ENCODE assay signal across 13 mouse cellular contexts in the genomic region with DNA sequence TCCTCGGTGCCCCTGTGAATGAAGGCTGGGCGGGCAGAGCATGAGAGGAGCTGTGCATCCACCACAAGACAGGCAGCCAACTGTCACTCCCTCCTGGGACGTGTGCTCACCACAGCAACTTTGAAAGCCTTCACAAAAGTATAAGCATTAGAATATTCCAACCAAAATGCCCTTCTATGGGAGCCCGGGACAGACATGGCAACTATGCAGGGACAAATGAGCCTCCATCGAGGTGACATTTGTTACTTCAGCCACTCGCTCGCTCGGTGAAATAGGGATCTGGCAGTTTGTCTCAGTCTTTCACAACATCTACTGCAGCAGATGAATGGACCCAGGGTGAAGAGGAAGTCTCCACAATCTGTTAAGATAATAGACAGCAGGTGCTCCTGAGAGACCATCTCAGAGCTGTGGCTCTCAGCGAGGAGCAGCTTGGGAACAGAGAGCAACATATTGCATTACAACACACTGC. TPM values are rescaled to one million over a fixed set of nuclear protein-coding genes. Genes with fewer than 3 reads are reported as not detected.
A peak's percentile ranks its signal among the peaks of the same experiment; 100 is the strongest.
DNase-seq lines count a peak whose midpoint lies in the region; ATAC-seq and TF ChIP-seq lines count a peak whose summit lies in the region.
"Had no signal": no experiment of that assay in that cellular context is flagged by ENCODE, and none has a peak within 500 bp of the region (broad histone marks: within the 10 kb centered on the region; RNA-seq: fewer than 3 reads in every experiment).

No protein-coding gene starts in this region.

- H3K4me1 ChIP-seq in hindbrain, embryonic 14.5 days (replicated peaks; ENCODE audit: control insufficient read depth, insufficient read depth, low read length) = no peaks in the 10 kb centered on the region
- H3K4me1 ChIP-seq in midbrain, embryonic 14.5 days (ENCODE audit: control insufficient read depth, insufficient read depth, low read length) = no peaks in the 10 kb centered on the region
- H3K4me1 ChIP-seq in lung, postnatal 0 days (ENCODE audit: insufficient read depth, low read depth, low read length) = no peaks in the 10 kb centered on the region
- H3K4me1 ChIP-seq: embryonic facial prominence, embryonic 10.5 days; lung, embryonic 15.5 days had no signal

- H3K9me3 ChIP-seq in hindbrain, embryonic 14.5 days (ENCODE audit: control insufficient read depth, low read length) = no peaks in the 10 kb centered on the region
- no peaks in the 10 kb centered on the region for H3K9me3 ChIP-seq in midbrain, embryonic 14.5 days (ENCODE audit: control insufficient read depth, low read length)
- no peaks in the 10 kb centered on the region for H3K9me3 ChIP-seq in lung, postnatal 0 days (ENCODE audit: low read length)
- H3K9me3 ChIP-seq: embryonic facial prominence, embryonic 10.5 days; lung, embryonic 15.5 days had no signal

- peaks cover 64% of the 10 kb centered on the region for H3K36me3 ChIP-seq in hindbrain, embryonic 14.5 days (replicated peaks; ENCODE audit: control insufficient read depth, insufficient read depth)
- peaks cover 68% of the 10 kb centered on the region for H3K36me3 ChIP-seq in midbrain, embryonic 14.5 days (ENCODE audit: control insufficient read depth, insufficient read depth, low read length)
- H3K36me3 ChIP-seq in lung, postnatal 0 days (ENCODE audit: insufficient read depth, low read length) = peaks cover 5% of the 10 kb centered on the region; the same call in 1 of the 2 replicates

- no peak for TF ChIP-seq CTCF in lung, postnatal 0 days (IDR thresholded peaks at IDR 0.05)

- no peak overlapping the region for H3K4me3 ChIP-seq in hindbrain, embryonic 14.5 days (replicated peaks; ENCODE audit: low read length)
- no peak overlapping the region for H3K4me3 ChIP-seq in midbrain, embryonic 14.5 days (replicated peaks; ENCODE audit: low read depth, low read length)
- H3K4me3 ChIP-seq in lung, postnatal 0 days (ENCODE audit: low read depth, low read length) = no peak overlapping the region
- H3K4me3 ChIP-seq: embryonic facial prominence, embryonic 10.5 days; lung, embryonic 15.5 days had no signal

- TF ChIP-seq EP300 in lung, postnatal 0 days (IDR thresholded peaks at IDR 0.05) = no peak

- H3K4me2 ChIP-seq in hindbrain, embryonic 14.5 days (replicated peaks) = no peak overlapping the region
- no peak overlapping the region for H3K4me2 ChIP-seq in midbrain, embryonic 14.5 days (ENCODE audit: low read length)
- no peak overlapping the region for H3K4me2 ChIP-seq in lung, postnatal 0 days (replicated peaks; ENCODE audit: low read depth, low read length)
- H3K4me2 ChIP-seq: lung, embryonic 15.5 days had no signal

- no peak for DNase-seq in cerebellum, postnatal 4 days (ENCODE audit: low spot score in 2 of 2)
- peak; percentile 28 to 30 for DNase-seq in cerebellum, postnatal 10 days
- no peak for DNase-seq in hindbrain, embryonic 14.5 days (ENCODE audit: low spot score)
- peak; percentile 36 for DNase-seq in midbrain, embryonic 14.5 days
- DNase-seq in MN1 (ENCODE audit: low spot score) = no peak
- no peak for DNase-seq in lung, postnatal 0 days (ENCODE audit: low spot score)
- DNase-seq in kidney, adult 18-20 months = no peak
- DNase-seq: adrenal gland, adult 8-10 months; heart, postnatal 36 days; kidney, postnatal 4 days had no signal

- no peak overlapping the region for H3K9ac ChIP-seq in hindbrain, embryonic 14.5 days
- H3K9ac ChIP-seq in midbrain, embryonic 14.5 days (replicated peaks; ENCODE audit: low read length) = no peak overlapping the region
- no peak overlapping the region for H3K9ac ChIP-seq in lung, postnatal 0 days (replicated peaks; ENCODE audit: low read depth)
- H3K9ac ChIP-seq: lung, embryonic 15.5 days had no signal

- H3K27me3 ChIP-seq in hindbrain, embryonic 14.5 days (ENCODE audit: control insufficient read depth, insufficient read depth, low read length) = no peaks in the 10 kb centered on the region
- H3K27me3 ChIP-seq in midbrain, embryonic 14.5 days (ENCODE audit: control insufficient read depth, insufficient read depth, low read length) = no peaks in the 10 kb centered on the region
- H3K27me3 ChIP-seq in lung, postnatal 0 days (replicated peaks; ENCODE audit: insufficient read depth, low read length) = no peaks in the 10 kb centered on the region
- H3K27me3 ChIP-seq: lung, embryonic 15.5 days had no signal

- H3K27ac ChIP-seq in hindbrain, embryonic 14.5 days = peak overlapping the region; percentile 51
- H3K27ac ChIP-seq in midbrain, embryonic 14.5 days (replicated peaks; ENCODE audit: low read depth, low read length) = peak overlapping the region; percentile 55; the same call in 1 of the 2 replicates
- H3K27ac ChIP-seq in lung, postnatal 0 days (ENCODE audit: low read length) = no peak overlapping the region
- H3K27ac ChIP-seq: embryonic facial prominence, embryonic 10.5 days; lung, embryonic 15.5 days had no signal

- 44% methylated on average over 9 of the region's 9 CpGs for WGBS in hindbrain, embryonic 14.5 days
- 54% methylated on average over 9 of the region's 9 CpGs for WGBS in midbrain, embryonic 14.5 days
- WGBS in lung, postnatal 0 days = 78% methylated on average over 9 of the region's 9 CpGs

- ATAC-seq in cerebellum, adult (ENCODE audit: insufficient number of reproducible peaks, low FRiP score, low TSS enrichment) = peak; percentile 87
- ATAC-seq in hindbrain, embryonic 14.5 days (ENCODE audit: low FRiP score) = peak; percentile 77; the same call in 1 of the 2 replicates
- peak; percentile 51; the same call in 1 of the 2 replicates for ATAC-seq in midbrain, embryonic 14.5 days (ENCODE audit: low FRiP score, low TSS enrichment)
- no peak for ATAC-seq in lung, postnatal 0 days

RNA-seq across cellular contexts. Expression of gene Lsm6, which starts 10.7 kb away (rescaled TPM):
- 142 and 158 TPM in 2 replicates for polyA plus RNA-seq in hindbrain, embryonic 14.5 days (2014; fragmentation: Nextera tagmentation; extraction: Ambion mirVana)
- 165 and 179 TPM in 2 replicates for polyA plus RNA-seq in midbrain, embryonic 14.5 days (2014; fragmentation: Nextera tagmentation; extraction: Ambion mirVana)
- polyA plus RNA-seq in lung, postnatal 0 days (2015; fragmentation: Nextera tagmentation; extraction: Ambion mirVana) = 82.9 and 96.4 TPM in 2 replicates

Comparison
In these comparisons a context has a peak if more than half of its experiments do, and no peak if none do; other contexts are left out.
1. DNase-seq: peak in cerebellum, postnatal 10 days (2 of 2) and midbrain, embryonic 14.5 days (single experiment); none in cerebellum, postnatal 4 days (0 of 2), hindbrain, embryonic 14.5 days (single experiment), MN1 (single experiment), lung, postnatal 0 days (single experiment) and kidney, adult 18-20 months (single experiment).